Mouse (Mus musculus) myocyte (in vitro differentiated cells): Measurements from ENCODE around the gene Acbd6. TPM values are rescaled to one million over a fixed set of nuclear protein-coding genes. Genes with fewer than 3 reads are reported as not detected.

ENCODE experiments used
- H3K27me3 ChIP-seq: one replicate; pipeline ENCODE4 v1.6.1; 2011; ENCODE audit not compliant: control insufficient read depth, insufficient read depth, insufficient read length
- H3K36me3 ChIP-seq: one replicate; pipeline ENCODE4 v1.6.1; 2011; ENCODE audit not compliant: control insufficient read depth, insufficient read depth
- H3K4me2 ChIP-seq: one replicate; pipeline ENCODE4 v1.6.1; 2011; ENCODE audit warnings: low read depth, control low read depth
- H3K4me3 ChIP-seq: one replicate; pipeline ENCODE4 v1.5.1; 2011; ENCODE audit warnings: mild to moderate bottlenecking, control low read depth, moderate library complexity
- H3K79me2 ChIP-seq: one replicate; pipeline ENCODE4 v1.6.1; 2011; ENCODE audit not compliant: control insufficient read depth, insufficient read depth
- H3ac ChIP-seq: one replicate; pipeline ENCODE4 v1.6.1; 2011; ENCODE audit not compliant: control insufficient read depth, insufficient read length
- CEBPB ChIP-seq: IDR thresholded peaks from 2 replicates; pipeline ENCODE4 v1.6.1; 2011; ENCODE audit warnings: mild to moderate bottlenecking, moderate library complexity; ENCODE audit not compliant: poor library complexity, insufficient read depth, severe bottlenecking
- E2F4 ChIP-seq: IDR thresholded peaks from one replicate; pipeline ENCODE4 v1.6.1; 2011; ENCODE audit warnings: mild to moderate bottlenecking, control low read depth, moderate library complexity; ENCODE audit not compliant: insufficient read depth
- MAX ChIP-seq: IDR thresholded peaks from one replicate; pipeline ENCODE4 v1.6.1; 2011; ENCODE audit warnings: low read depth, mild to moderate bottlenecking, control low read depth
- MYOD1 ChIP-seq, 3 experiments: IDR thresholded peaks; one replicate each; pipeline ENCODE4 v1.6.1; 2011; ENCODE audit warnings: control low read depth in 2 of 3, low read depth in 2 of 3, mild to moderate bottlenecking in 2 of 3, moderate library complexity in 1 of 3; ENCODE audit not compliant: insufficient read length in 2 of 3, control insufficient read depth in 1 of 3
- MYOG ChIP-seq, 3 experiments: IDR thresholded peaks; one replicate each; pipeline ENCODE4 v1.6.1; 2011; ENCODE audit warnings: control low read depth in 2 of 3, low read depth in 2 of 3, mild to moderate bottlenecking in 2 of 3; ENCODE audit not compliant: insufficient read length in 2 of 3, control insufficient read depth in 1 of 3, insufficient read depth in 1 of 3
- POLR2A ChIP-seq: IDR thresholded peaks from one replicate; pipeline ENCODE4 v1.6.1; 2011; ENCODE audit warnings: low read depth, mild to moderate bottlenecking, control low read depth, moderate library complexity; ENCODE audit not compliant: insufficient read length
- POLR2AphosphoS2 ChIP-seq: IDR thresholded peaks from one replicate; pipeline ENCODE4 v1.6.1; 2011; ENCODE audit warnings: low read depth, control low read depth; ENCODE audit not compliant: insufficient read length
- REST ChIP-seq: IDR thresholded peaks from one replicate; pipeline ENCODE4 v1.6.1; 2011; ENCODE audit warnings: mild to moderate bottlenecking, control low read depth, moderate library complexity; ENCODE audit not compliant: insufficient read depth, insufficient read length
- SRF ChIP-seq: IDR thresholded peaks from one replicate; pipeline ENCODE4 v1.6.1; 2011; ENCODE audit warnings: low read depth; ENCODE audit not compliant: control insufficient read depth, insufficient read length
- TCF12 ChIP-seq: IDR thresholded peaks from one replicate; pipeline ENCODE4 v1.6.1; 2011; ENCODE audit warnings: mild to moderate bottlenecking, control low read depth; ENCODE audit not compliant: poor library complexity, insufficient read depth, severe bottlenecking
- TCF3 ChIP-seq: IDR thresholded peaks from one replicate; pipeline ENCODE4 v1.6.1; 2011; ENCODE audit warnings: low read depth, control low read depth; ENCODE audit not compliant: insufficient read length
- USF1 ChIP-seq: IDR thresholded peaks from one replicate; pipeline ENCODE4 v1.6.1; 2011; ENCODE audit warnings: low read depth, mild to moderate bottlenecking, control low read depth, moderate library complexity
- polyA plus RNA-seq: library from polyadenylated mRNA; unstranded; fragments of >200 nt; fragmentation: generic; extraction: Trizol; gene quantifications from one replicate; pipeline ENCODE4 v1.2.1, GENCODE M21; 2012; ENCODE audit warnings: missing spikeins

Gene Acbd6
- polyA plus RNA-seq, 1 experiment, result 124 TPM

DNA sequence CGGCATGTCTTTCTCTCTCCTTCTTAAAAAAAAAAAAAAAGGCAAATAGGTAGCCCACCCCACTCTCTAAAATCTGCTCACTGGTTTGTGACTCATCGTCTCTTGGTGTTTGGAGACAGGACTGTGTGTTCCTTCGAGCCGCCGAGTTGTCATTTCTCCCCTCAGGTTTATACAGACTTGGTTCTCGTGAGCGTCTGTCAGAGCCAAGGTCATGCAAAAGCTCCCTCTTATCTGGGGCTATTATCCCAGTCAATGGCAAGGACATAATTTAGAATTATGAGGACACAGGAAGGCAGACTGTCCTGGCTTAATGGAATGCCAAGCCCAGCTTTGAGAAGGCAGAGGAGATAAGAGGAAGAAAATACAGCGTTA is 30.1 kb upstream of the Acbd6 start:
- no peaks in the 10 kb centered on the region for H3K79me2 ChIP-seq
- no peak overlapping the region for H3K4me3 ChIP-seq
- peak overlapping the region; percentile 70 for H3K4me2 ChIP-seq
- H3ac ChIP-seq, result no peak overlapping the region
- no peaks in the 10 kb centered on the region for H3K36me3 ChIP-seq
- TF ChIP-seq MYOG (IDR thresholded peaks at IDR 0.05; ENCODE audit: control insufficient read depth in 1 of 3, insufficient read depth in 1 of 3, insufficient read length in 2 of 3, low read depth in 2 of 3), result no peak
- TF ChIP-seq SRF, result no peak
- no peak for TF ChIP-seq MAX
- no peak for TF ChIP-seq POLR2AphosphoS2
- no peak for TF ChIP-seq REST
- no peak for TF ChIP-seq TCF3
- TF ChIP-seq CEBPB, result no peak
- TF ChIP-seq E2F4, result no peak
- TF ChIP-seq USF1, result no peak
- TF ChIP-seq POLR2A, result no peak
- no peak for TF ChIP-seq MYOD1 (IDR thresholded peaks at IDR 0.05; ENCODE audit: control insufficient read depth in 1 of 3, insufficient read length in 2 of 3, low read depth in 2 of 3)
- TF ChIP-seq TCF12, result no peak
- no peaks in the 10 kb centered on the region for H3K27me3 ChIP-seq

DNA sequence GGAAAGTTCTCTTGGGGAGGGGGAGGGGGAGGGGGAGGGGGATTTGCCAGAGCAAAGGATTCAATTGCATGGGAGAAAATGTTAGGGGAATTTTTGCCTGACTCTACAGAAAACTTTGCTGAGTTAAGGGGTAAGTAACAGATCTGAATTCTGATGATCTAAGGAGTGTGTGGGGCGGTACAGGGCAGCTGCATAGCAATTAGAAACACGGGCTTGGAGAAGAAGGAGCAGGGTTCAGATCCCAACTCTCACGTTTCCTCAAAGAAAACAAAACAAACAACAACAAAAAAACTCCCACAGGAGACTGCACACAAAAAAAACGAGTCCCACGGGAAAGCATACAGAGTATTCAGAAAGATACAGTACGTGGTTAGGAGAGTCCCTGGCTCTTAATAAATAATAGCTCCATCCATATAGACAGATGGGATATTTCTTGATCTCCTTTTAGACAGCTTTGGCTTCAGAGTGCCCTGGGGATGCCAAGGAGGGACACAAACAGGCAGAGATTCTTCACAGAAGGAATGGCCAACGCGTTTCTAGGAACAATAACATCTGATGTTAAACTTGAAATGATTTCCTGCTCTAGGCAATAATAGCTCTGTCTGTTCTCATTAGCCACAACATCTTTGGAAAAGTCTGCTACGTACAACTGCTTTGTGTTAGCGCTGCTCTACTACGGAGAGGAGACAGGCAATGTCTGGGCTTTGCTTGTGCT is 29.4 kb upstream of the Acbd6 start:
- TF ChIP-seq MAX, result no peak
- no peak for TF ChIP-seq REST
- TF ChIP-seq E2F4, result no peak
- TF ChIP-seq CEBPB, result no peak
- Histone ChIP-seq H3K27me3 (no peaks in the 10 kb centered on the region), H3K4me3 (no peak overlapping the region), H3K36me3 (no peaks in the 10 kb centered on the region), H3K4me2 (no peak overlapping the region), H3K79me2 (no peaks in the 10 kb centered on the region), H3ac (no peak overlapping the region)

- Histone ChIP-seq H3ac (no peak overlapping the region), H3K4me2 (no peak overlapping the region), H3K27me3 (no peaks in the 10 kb centered on the region), H3K36me3 (no peaks in the 10 kb centered on the region), H3K4me3 (no peak overlapping the region), H3K79me2 (no peaks in the 10 kb centered on the region)
- TF ChIP-seq MAX, result no peak
- no peak for TF ChIP-seq TCF12
- TF ChIP-seq REST, result no peak
- no peak for TF ChIP-seq CEBPB
- TF ChIP-seq POLR2A, result no peak
- TF ChIP-seq POLR2AphosphoS2, result no peak
- no peak for TF ChIP-seq SRF
- no peak for TF ChIP-seq MYOD1 (IDR thresholded peaks at IDR 0.05; ENCODE audit: control insufficient read depth in 1 of 3, insufficient read length in 2 of 3, low read depth in 2 of 3)
- TF ChIP-seq E2F4, result no peak
- TF ChIP-seq MYOG (IDR thresholded peaks at IDR 0.05; ENCODE audit: control insufficient read depth in 1 of 3, insufficient read depth in 1 of 3, insufficient read length in 2 of 3, low read depth in 2 of 3), result no peak
- no peak for TF ChIP-seq TCF3
- TF ChIP-seq USF1, result no peak
Observed at GRCm38 (mm10) chr1:155529120-155529963, 28.6 kb upstream of the Acbd6 start.

GRCm38 (mm10) chr1:155530561-155531457 is 27.1 kb upstream of the Acbd6 start:
- Histone ChIP-seq H3K27me3 (no peaks in the 10 kb centered on the region), H3K36me3 (no peaks in the 10 kb centered on the region), H3K4me2 (peak overlapping the region; percentile 36), H3K79me2 (no peaks in the 10 kb centered on the region), H3ac (no peak overlapping the region), H3K4me3 (no peak overlapping the region)
- TF ChIP-seq MAX (no peak), USF1 (no peak), E2F4 (no peak), SRF (no peak), REST (no peak), TCF12 (no peak), POLR2A (no peak), CEBPB (no peak), MYOG (IDR thresholded peaks at IDR 0.05; ENCODE audit: control insufficient read depth in 1 of 3, insufficient read depth in 1 of 3, insufficient read length in 2 of 3, low read depth in 2 of 3) (no peak), POLR2AphosphoS2 (no peak), MYOD1 (IDR thresholded peaks at IDR 0.05; ENCODE audit: control insufficient read depth in 1 of 3, insufficient read length in 2 of 3, low read depth in 2 of 3) (no peak), TCF3 (no peak)
